Mouse (Mus musculus): Measurements from ENCODE around the gene Pisd.
"Not testable (repeated sequence)": the region's sequence is repeated elsewhere in the genome, so short reads cannot be mapped to it uniquely, and the experiment has no call there.

Pisd gene

GRCm38 (mm10) chr5:32785313-32785915, at the start of gene Pisd:
Pisd (minus strand) TSS chr5:32785646.
- peak; percentile 95 for DNase-seq

- no peak for DNase-seq
Measured at GRCm38 (mm10) chr5:32834497-32834896, 49.1 kb upstream of the Pisd start.

- DNase-seq, result no peak
Measured at GRCm38 (mm10) chr5:32830054-32830453, 44.6 kb upstream of the Pisd start.

GRCm38 (mm10) chr5:32828766-32829165, 43.3 kb upstream of the Pisd start:
- DNase-seq, result not testable (repeated sequence)

- no peak for DNase-seq
Measured at GRCm38 (mm10) chr5:32827009-32827408, 41.6 kb upstream of the Pisd start, which contains the start of gene Gm20671. Gm20671 (minus strand) TSS chr5:32827109.

- no peak for DNase-seq
Measured at GRCm38 (mm10) chr5:32820471-32820870, 35.0 kb upstream of the Pisd start.

- DNase-seq, result peak; percentile 20
Measured at GRCm38 (mm10) chr5:32815396-32815795, 29.9 kb upstream of the Pisd start.

- DNase-seq, result not testable (repeated sequence)
Measured at GRCm38 (mm10) chr5:32786454-32786853, 1.0 kb upstream of the Pisd start.

- DNase-seq, result no peak
Measured at GRCm38 (mm10) chr5:32784726-32785125, 720 bp downstream of the Pisd start.

- no peak for DNase-seq
Measured at GRCm38 (mm10) chr5:32781596-32781995, 3.9 kb downstream of the Pisd start.

GRCm38 (mm10) chr5:32778168-32778567, 7.3 kb downstream of the Pisd start:
- no peak for DNase-seq

- DNase-seq, result no peak
Measured at GRCm38 (mm10) chr5:32772361-32772760, 13.1 kb downstream of the Pisd start.

- DNase-seq, result no peak
Measured at GRCm38 (mm10) chr5:32767636-32768373, 17.6 kb downstream of the Pisd start.

GRCm38 (mm10) chr5:32767004-32767403, 18.4 kb downstream of the Pisd start:
- no peak for DNase-seq

- DNase-seq, result no peak
Measured at GRCm38 (mm10) chr5:32761566-32762140, 23.8 kb downstream of the Pisd start.

GRCm38 (mm10) chr5:32760787-32761186, 24.7 kb downstream of the Pisd start:
- no peak for DNase-seq

GRCm38 (mm10) chr5:32760352-32760751, 25.1 kb downstream of the Pisd start:
- not testable (repeated sequence) for DNase-seq

- no peak for DNase-seq
Measured at GRCm38 (mm10) chr5:32759662-32760061, 25.8 kb downstream of the Pisd start.

GRCm38 (mm10) chr5:32756141-32756540, 29.3 kb downstream of the Pisd start:
- no peak for DNase-seq

GRCm38 (mm10) chr5:32751736-32752135, 33.7 kb downstream of the Pisd start:
- no peak for DNase-seq

- no peak for DNase-seq
Measured at GRCm38 (mm10) chr5:32748936-32749335, 36.5 kb downstream of the Pisd start.

GRCm38 (mm10) chr5:32747650-32748375, 37.6 kb downstream of the Pisd start:
- DNase-seq, result peak; percentile 46
